Mouse (Mus musculus): ENCODE results near the gene Zcchc4. TPM values are rescaled to one million over a fixed set of nuclear protein-coding genes. Genes with fewer than 3 reads are reported as not detected.

The Zcchc4 gene
- polyA plus RNA-seq, 1 experiment from 2014 or later = 3.6 TPM

GRCm38 (mm10) chr5:52743231-52743630 lies 32.0 kb upstream of the Zcchc4 start:
- ATAC-seq (no peak), DNase-seq (no peak)
- H3K27me3 ChIP-seq (ENCODE audit: insufficient read depth, low read length) = no peaks in the 10 kb centered on the region
- WGBS (ENCODE audit: insufficient replicate concordance) = 37% methylated on average over 4 of the region's 4 CpGs
- no peak overlapping the region for H3K9ac ChIP-seq (replicated peaks)
- no peaks in the 10 kb centered on the region for H3K9me3 ChIP-seq (ENCODE audit: low read length)
- peak overlapping the region; percentile 78 for H3K4me2 ChIP-seq (ENCODE audit: low read depth, low read length)
- no peak for TF ChIP-seq CTCF (IDR thresholded peaks at IDR 0.05; ENCODE audit: low read depth)
- TF ChIP-seq EP300 (IDR thresholded peaks at IDR 0.05; ENCODE audit: low read depth) = no peak
- H3K4me1 ChIP-seq (ENCODE audit: insufficient read depth) = peaks cover 10% of the 10 kb centered on the region
- H3K36me3 ChIP-seq (replicated peaks; ENCODE audit: insufficient read depth, low read length) = no peaks in the 10 kb centered on the region
- no peak overlapping the region for H3K27ac ChIP-seq (ENCODE audit: low read depth)
- peak overlapping the region; percentile 90 for H3K4me3 ChIP-seq (ENCODE audit: low read depth, low read length)

DNA sequence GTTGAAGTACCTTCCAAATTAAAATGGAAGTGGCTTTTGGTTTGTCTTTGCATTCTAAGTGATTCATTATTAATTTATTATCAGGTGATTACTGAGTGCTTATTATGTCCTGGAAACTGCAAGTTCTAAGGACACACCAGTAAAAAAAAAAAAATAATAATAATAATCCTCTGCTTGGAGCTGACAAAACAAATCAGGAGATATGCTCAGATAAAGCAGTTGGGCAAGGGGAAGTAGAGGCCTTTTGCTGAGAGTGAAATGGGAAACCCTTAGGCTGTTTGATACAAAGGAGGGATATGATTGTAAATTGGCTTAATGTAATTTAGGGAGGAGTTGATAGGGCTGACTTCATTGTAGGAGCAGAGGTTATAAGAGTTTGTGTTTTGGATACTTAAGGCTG lies 28.3 kb upstream of the Zcchc4 start:
- no peak for DNase-seq
- no peak for ATAC-seq
- TF ChIP-seq EP300 (IDR thresholded peaks at IDR 0.05; ENCODE audit: low read depth) (no peak), CTCF (IDR thresholded peaks at IDR 0.05; ENCODE audit: low read depth) (no peak)
- Histone ChIP-seq H3K27me3 (ENCODE audit: insufficient read depth, low read length) (no peaks in the 10 kb centered on the region), H3K9ac (replicated peaks) (no peak overlapping the region), H3K36me3 (replicated peaks; ENCODE audit: insufficient read depth, low read length) (0 out of 2 replicates have a peak, but pooled peaks cover 4% of the 10 kb centered on the region), H3K9me3 (ENCODE audit: low read length) (no peaks in the 10 kb centered on the region), H3K4me1 (ENCODE audit: insufficient read depth) (peaks cover 10% of the 10 kb centered on the region), H3K4me2 (ENCODE audit: low read depth, low read length) (no peak overlapping the region), H3K4me3 (ENCODE audit: low read depth, low read length) (no peak overlapping the region), H3K27ac (ENCODE audit: low read depth) (no peak overlapping the region)

GRCm38 (mm10) chr5:52748732-52749131 lies 26.5 kb upstream of the Zcchc4 start:
- Histone ChIP-seq H3K36me3 (replicated peaks; ENCODE audit: insufficient read depth, low read length) (peaks cover 6% of the 10 kb centered on the region; the same call in 1 of the 2 replicates), H3K27me3 (ENCODE audit: insufficient read depth, low read length) (no peaks in the 10 kb centered on the region), H3K9ac (replicated peaks) (no peak overlapping the region), H3K4me3 (ENCODE audit: low read depth, low read length) (no peak overlapping the region), H3K4me2 (ENCODE audit: low read depth, low read length) (no peak overlapping the region), H3K4me1 (ENCODE audit: insufficient read depth) (peaks cover 2% of the 10 kb centered on the region; the same call in 1 of the 2 replicates), H3K9me3 (ENCODE audit: low read length) (no peaks in the 10 kb centered on the region), H3K27ac (ENCODE audit: low read depth) (no peak overlapping the region)
- no peak for DNase-seq
- 78% methylated on average over 5 of the region's 5 CpGs for WGBS (ENCODE audit: insufficient replicate concordance)
- ATAC-seq = no peak
- no peak for TF ChIP-seq CTCF (IDR thresholded peaks at IDR 0.05; ENCODE audit: low read depth)
- TF ChIP-seq EP300 (IDR thresholded peaks at IDR 0.05; ENCODE audit: low read depth) = no peak

DNA sequence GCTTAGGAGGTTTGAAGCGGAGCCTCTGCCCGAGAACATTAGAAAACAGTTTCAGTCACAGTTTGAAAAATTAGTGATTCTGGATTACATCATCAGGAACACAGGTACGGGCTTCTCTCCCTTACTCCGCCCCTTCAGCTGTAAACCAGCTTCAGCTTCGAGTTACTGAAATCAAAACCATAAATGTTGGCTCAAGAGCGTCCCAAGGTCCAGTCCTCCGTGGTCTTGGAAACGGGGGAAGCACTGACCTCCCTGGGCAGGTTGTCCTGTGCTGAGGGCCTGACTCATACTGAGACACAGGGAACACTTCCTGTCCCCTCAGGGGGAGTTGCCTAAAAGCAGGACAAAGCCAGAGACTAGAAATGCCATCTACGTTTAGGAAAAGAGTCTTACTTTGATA lies 22.1 kb upstream of the Zcchc4 start:
- H3K9me3 ChIP-seq (ENCODE audit: low read length) = no peaks in the 10 kb centered on the region
- H3K27me3 ChIP-seq (ENCODE audit: insufficient read depth, low read length) = no peaks in the 10 kb centered on the region
- H3K27ac ChIP-seq (ENCODE audit: low read depth) = no peak overlapping the region
- no peak overlapping the region for H3K9ac ChIP-seq (replicated peaks)
- H3K4me2 ChIP-seq (ENCODE audit: low read depth, low read length) = no peak overlapping the region
- TF ChIP-seq CTCF (IDR thresholded peaks at IDR 0.05; ENCODE audit: low read depth) (no peak), EP300 (IDR thresholded peaks at IDR 0.05; ENCODE audit: low read depth) (no peak)
- H3K4me1 ChIP-seq (ENCODE audit: insufficient read depth) = peaks cover under 1% of the 10 kb centered on the region; the same call in 1 of the 2 replicates
- ATAC-seq = no peak
- peaks cover 6% of the 10 kb centered on the region for H3K36me3 ChIP-seq (replicated peaks; ENCODE audit: insufficient read depth, low read length)
- DNase-seq = no peak
- WGBS (ENCODE audit: insufficient replicate concordance) = 82% methylated on average over 9 of the region's 9 CpGs
- no peak overlapping the region for H3K4me3 ChIP-seq (ENCODE audit: low read depth, low read length)

- DNase-seq = no peak
- Histone ChIP-seq H3K36me3 (replicated peaks; ENCODE audit: insufficient read depth, low read length) (peaks cover 6% of the 10 kb centered on the region), H3K9ac (replicated peaks) (no peak overlapping the region), H3K9me3 (ENCODE audit: low read length) (no peaks in the 10 kb centered on the region), H3K4me1 (ENCODE audit: insufficient read depth) (no peaks in the 10 kb centered on the region), H3K4me3 (ENCODE audit: low read depth, low read length) (no peak overlapping the region), H3K4me2 (ENCODE audit: low read depth, low read length) (no peak overlapping the region), H3K27me3 (ENCODE audit: insufficient read depth, low read length) (no peaks in the 10 kb centered on the region), H3K27ac (ENCODE audit: low read depth) (no peak overlapping the region)
- no peak for ATAC-seq
- no peak for TF ChIP-seq EP300 (IDR thresholded peaks at IDR 0.05; ENCODE audit: low read depth)
- TF ChIP-seq CTCF (IDR thresholded peaks at IDR 0.05; ENCODE audit: low read depth) = no peak
Observed at GRCm38 (mm10) chr5:52754196-52754595, 21.0 kb upstream of the Zcchc4 start.

DNA sequence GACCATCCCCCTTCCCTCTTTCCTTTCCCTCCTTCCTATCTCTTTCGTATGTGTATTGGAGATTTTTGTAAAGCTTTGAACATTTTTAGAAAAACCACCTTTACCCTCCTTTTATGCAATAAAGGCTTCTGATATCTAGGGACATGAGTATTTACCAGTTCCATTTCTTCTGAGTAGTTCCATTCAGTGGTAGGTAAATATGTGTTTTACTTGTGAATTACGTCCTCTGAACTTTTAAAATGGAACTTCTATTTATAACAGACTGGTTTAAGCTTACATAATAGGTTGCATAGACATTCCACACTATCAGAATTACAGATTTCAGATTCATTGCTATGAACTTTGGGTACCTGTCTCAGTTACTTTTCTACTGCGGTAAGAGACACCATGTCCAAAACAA lies 19.9 kb upstream of the Zcchc4 start:
- H3K36me3 ChIP-seq (replicated peaks; ENCODE audit: insufficient read depth, low read length) = peaks cover 6% of the 10 kb centered on the region
- WGBS (ENCODE audit: insufficient replicate concordance) = 90% methylated on average over 3 of the region's 3 CpGs
- ATAC-seq (no peak), DNase-seq (no peak)
- H3K9me3 ChIP-seq (ENCODE audit: low read length) = no peaks in the 10 kb centered on the region
- no peak overlapping the region for H3K9ac ChIP-seq (replicated peaks)
- no peaks in the 10 kb centered on the region for H3K27me3 ChIP-seq (ENCODE audit: insufficient read depth, low read length)
- no peak overlapping the region for H3K4me3 ChIP-seq (ENCODE audit: low read depth, low read length)
- H3K27ac ChIP-seq (ENCODE audit: low read depth) = no peak overlapping the region
- H3K4me2 ChIP-seq (ENCODE audit: low read depth, low read length) = no peak overlapping the region
- H3K4me1 ChIP-seq (ENCODE audit: insufficient read depth) = no peaks in the 10 kb centered on the region
- TF ChIP-seq EP300 (IDR thresholded peaks at IDR 0.05; ENCODE audit: low read depth) = no peak
- no peak for TF ChIP-seq CTCF (IDR thresholded peaks at IDR 0.05; ENCODE audit: low read depth)

DNA sequence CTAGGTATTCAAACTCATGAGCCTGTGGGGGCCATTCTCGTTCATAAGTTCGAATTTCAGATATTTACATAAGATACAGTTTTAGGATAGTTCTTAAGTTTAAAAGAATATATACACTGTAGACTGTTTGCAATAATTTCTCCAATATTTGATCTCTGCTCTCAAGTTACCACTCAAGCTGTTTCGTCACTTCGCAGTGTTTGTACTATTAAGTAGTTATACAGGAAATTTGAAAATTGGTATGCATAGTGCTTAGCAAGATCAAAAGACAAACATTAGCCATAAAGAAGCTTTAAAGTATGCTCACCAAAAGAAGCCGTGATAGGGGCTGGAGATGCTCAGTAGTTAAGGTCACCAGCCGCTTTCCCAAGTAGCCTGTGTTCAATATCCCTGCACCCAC lies 19.2 kb upstream of the Zcchc4 start:
- Histone ChIP-seq H3K9me3 (ENCODE audit: low read length) (no peaks in the 10 kb centered on the region), H3K4me2 (ENCODE audit: low read depth, low read length) (no peak overlapping the region), H3K9ac (replicated peaks) (no peak overlapping the region), H3K27me3 (ENCODE audit: insufficient read depth, low read length) (no peaks in the 10 kb centered on the region), H3K36me3 (replicated peaks; ENCODE audit: insufficient read depth, low read length) (peaks cover 9% of the 10 kb centered on the region), H3K27ac (ENCODE audit: low read depth) (no peak overlapping the region), H3K4me3 (ENCODE audit: low read depth, low read length) (no peak overlapping the region), H3K4me1 (ENCODE audit: insufficient read depth) (no peaks in the 10 kb centered on the region)
- WGBS (ENCODE audit: insufficient replicate concordance) = 91% methylated on average over 6 of the region's 6 CpGs
- no peak for DNase-seq
- TF ChIP-seq EP300 (IDR thresholded peaks at IDR 0.05; ENCODE audit: low read depth) (no peak), CTCF (IDR thresholded peaks at IDR 0.05; ENCODE audit: low read depth) (no peak)
- no peak for ATAC-seq
